Mouse (Mus musculus) embryonic facial prominence, embryonic 11.5 days (tissue): Measurements from ENCODE around the gene Txndc9. TPM values are rescaled to one million over a fixed set of nuclear protein-coding genes. Genes with fewer than 3 reads are reported as not detected.

Experiments used
- ATAC-seq: fragments of 200-750 bp; cut with Nextera tagmentation; replicated peaks from 2 replicates; pipeline ENCODE4 v1.8.0; 2017; ENCODE audit warnings: low read depth; ENCODE audit not compliant: insufficient number of reproducible peaks, low FRiP score, low TSS enrichment
- DNase-seq: peaks from one replicate; pipeline ENCODE4 v3.0.0-alpha.2; 2015; ENCODE audit warnings: low spot score
- H3K27ac ChIP-seq: fragments of 300-500 bp; sonication (generic); replicated peaks from 2 replicates; pipeline ENCODE4 v1.5.1; 2014; ENCODE audit warnings: mild to moderate bottlenecking, low read depth, low read length, control low read depth
- H3K27me3 ChIP-seq: fragments of 300-500 bp; sonication (generic); 2 replicates; pipeline ENCODE4 v1.6.1; 2014; ENCODE audit warnings: mild to moderate bottlenecking, low read length, moderate library complexity, mixed read lengths; ENCODE audit not compliant: control insufficient read depth, insufficient read depth
- H3K36me3 ChIP-seq: fragments of 300-500 bp; sonication (generic); replicated peaks from 2 replicates; pipeline ENCODE4 v1.6.1; 2014; ENCODE audit warnings: low read depth, mild to moderate bottlenecking, low read length, moderate library complexity, mixed read lengths; ENCODE audit not compliant: control insufficient read depth, insufficient read depth
- H3K4me1 ChIP-seq: fragments of 300-500 bp; sonication (generic); 2 replicates; pipeline ENCODE4 v1.6.1; 2014; ENCODE audit warnings: low read length, mixed read lengths; ENCODE audit not compliant: control insufficient read depth, insufficient read depth
- H3K4me2 ChIP-seq: fragments of 300-500 bp; sonication (generic); 2 replicates; pipeline ENCODE4 v1.6.1; 2014; ENCODE audit warnings: low read depth, mild to moderate bottlenecking, control low read depth, low read length, moderate library complexity
- H3K4me3 ChIP-seq: fragments of 300-500 bp; sonication (generic); 2 replicates; pipeline ENCODE4 v1.5.1; 2014; ENCODE audit warnings: low read depth, low read length, control low read depth
- H3K9ac ChIP-seq: fragments of 300-500 bp; sonication (generic); replicated peaks from 2 replicates; pipeline ENCODE4 v1.6.1; 2014; ENCODE audit warnings: mild to moderate bottlenecking, control low read depth, low read length
- H3K9me3 ChIP-seq: fragments of 300-500 bp; sonication (generic); replicated peaks from 2 replicates; pipeline ENCODE4 v1.6.1; 2016; ENCODE audit warnings: mild to moderate bottlenecking, low read length, inconsistent platforms, mixed read lengths; ENCODE audit not compliant: control insufficient read depth
- WGBS: fragments of 180-500 bp; shearing (Covaris S2); extraction: QIAGEN DNeasy Blood & Tissue Kit; methylation state at CpG from one replicate; pipeline ENCODE4 v1.1.7; 2014; 5-methylcytosine and 5-hydroxymethylcytosine counted together
- polyA plus RNA-seq: library from polyadenylated mRNA; unstranded; fragments of >200 nt; fragmentation: Nextera tagmentation; extraction: Ambion mirVana; gene quantifications from 2 replicates; pipeline ENCODE4 v1.2.1, GENCODE M21; 2014

Gene Txndc9
- polyA plus RNA-seq, 1 experiment from 2014 or later: 177 TPM

DNA sequence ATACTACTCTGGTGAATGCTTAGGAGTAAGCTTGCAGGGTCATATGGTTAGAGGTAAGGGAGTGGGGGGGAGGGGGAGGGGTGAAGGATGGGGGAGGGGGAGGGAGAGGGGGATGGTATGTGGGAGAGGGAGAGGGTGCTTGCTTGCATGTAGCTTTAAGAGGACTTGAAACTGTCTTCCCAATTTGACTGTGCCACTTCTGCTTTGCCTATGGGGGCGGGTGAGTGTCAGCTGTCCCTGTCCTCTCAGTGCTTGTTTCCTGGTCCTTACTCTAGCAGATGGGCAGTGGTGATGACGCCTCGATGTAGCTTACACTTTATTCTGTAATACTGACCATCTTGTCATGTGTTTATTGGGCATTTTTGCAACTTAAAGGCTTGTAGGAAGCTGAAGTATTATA lies 14.4 kb upstream of the Txndc9 start:
- H3K4me3 ChIP-seq: no peak overlapping the region

DNA sequence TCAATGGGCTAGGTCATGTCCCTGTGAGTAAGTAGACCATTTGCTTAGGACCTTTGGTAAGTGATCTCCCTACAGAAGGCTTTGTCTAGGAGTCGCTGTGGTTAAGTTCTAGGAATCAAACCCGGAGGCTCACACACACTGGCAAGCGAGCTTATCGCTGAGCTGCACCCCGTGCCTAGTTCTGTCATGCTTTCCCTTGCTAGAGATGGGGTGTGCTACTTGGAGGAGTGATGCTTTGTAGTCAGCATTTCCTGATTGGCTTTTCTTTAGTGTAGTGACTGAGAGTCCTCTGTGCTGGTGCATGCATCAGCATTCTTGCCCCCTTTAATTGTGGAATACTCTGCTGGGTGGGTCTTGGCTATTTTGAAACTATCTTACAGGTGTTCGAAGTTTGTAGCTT lies 14.0 kb upstream of the Txndc9 start:
- Histone ChIP-seq H3K9me3 (no peaks in the 10 kb centered on the region), H3K27ac (no peak overlapping the region), H3K4me3 (no peak overlapping the region), H3K4me1 (no peaks in the 10 kb centered on the region), H3K9ac (no peak overlapping the region), H3K27me3 (no peaks in the 10 kb centered on the region), H3K36me3 (no peaks in the 10 kb centered on the region), H3K4me2 (no peak overlapping the region)
- 85% methylated on average over 6 of the region's 6 CpGs for WGBS
- no peak for DNase-seq
- no peak for ATAC-seq

More for the DNA sequence above, 14.4 kb upstream of the Txndc9 start:
- no peaks in the 10 kb centered on the region for H3K36me3 ChIP-seq
- H3K27me3 ChIP-seq: no peaks in the 10 kb centered on the region
- H3K9me3 ChIP-seq: no peaks in the 10 kb centered on the region
- H3K9ac ChIP-seq: no peak overlapping the region
- H3K4me2 ChIP-seq: no peak overlapping the region
- WGBS: 88% methylated on average over 3 of the region's 3 CpGs
- no peak overlapping the region for H3K27ac ChIP-seq
- DNase-seq: no peak
- no peak for ATAC-seq
- H3K4me1 ChIP-seq: no peaks in the 10 kb centered on the region

DNA sequence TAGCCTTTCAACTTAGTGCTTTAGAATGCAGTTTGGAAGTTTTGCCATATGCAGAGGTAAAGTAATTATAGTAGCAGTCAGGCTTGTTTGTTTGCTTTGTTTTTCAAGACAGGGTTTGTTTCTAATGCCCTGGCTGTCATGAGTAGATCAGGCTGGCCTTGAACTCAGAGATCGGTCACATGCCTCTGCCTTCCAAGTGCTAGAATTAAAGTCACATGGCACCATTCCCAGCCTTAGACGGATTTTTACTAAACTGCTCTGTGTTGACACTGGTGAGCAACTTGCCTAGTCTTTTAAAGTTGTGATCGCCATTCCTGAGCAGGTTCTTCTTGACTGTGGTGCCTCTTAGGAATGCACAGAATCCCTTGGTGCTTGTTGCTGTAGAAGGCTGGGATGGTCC lies 9.0 kb upstream of the Txndc9 start:
- Histone ChIP-seq H3K4me3 (no peak overlapping the region), H3K9ac (no peak overlapping the region), H3K27me3 (no peaks in the 10 kb centered on the region), H3K36me3 (no peaks in the 10 kb centered on the region), H3K4me2 (no peak overlapping the region), H3K27ac (no peak overlapping the region), H3K4me1 (no peaks in the 10 kb centered on the region), H3K9me3 (no peaks in the 10 kb centered on the region)
- no peak for ATAC-seq
- WGBS: 76% methylated on average over 3 of the region's 3 CpGs
- no peak for DNase-seq

DNA sequence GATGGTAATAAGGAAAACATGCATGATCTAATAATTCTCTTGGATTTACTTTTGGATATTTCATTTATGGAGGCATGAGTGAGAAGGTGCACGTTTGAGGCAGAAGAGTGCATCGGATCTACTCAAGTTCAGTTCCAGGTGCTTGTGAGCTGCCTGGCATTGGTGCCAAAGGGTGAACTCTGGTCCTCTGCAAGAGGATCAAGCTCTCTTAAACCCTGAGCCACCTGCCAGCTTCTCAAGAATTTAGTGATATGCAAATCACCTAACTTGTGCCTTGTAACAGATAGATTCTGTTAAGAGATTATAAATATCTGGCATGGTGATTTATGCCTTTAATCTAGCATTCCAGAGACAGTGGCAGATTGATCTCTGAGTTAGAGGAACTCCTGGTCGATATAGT lies 5.4 kb upstream of the Txndc9 start:
- Histone ChIP-seq H3K4me2 (no peak overlapping the region), H3K27ac (no peak overlapping the region), H3K4me3 (no peak overlapping the region), H3K36me3 (no peaks in the 10 kb centered on the region), H3K9ac (no peak overlapping the region), H3K27me3 (no peaks in the 10 kb centered on the region), H3K9me3 (no peaks in the 10 kb centered on the region), H3K4me1 (no peaks in the 10 kb centered on the region)
- DNase-seq: no peak
- no peak for ATAC-seq
- WGBS: 87% methylated on average over 3 of the region's 3 CpGs

DNA sequence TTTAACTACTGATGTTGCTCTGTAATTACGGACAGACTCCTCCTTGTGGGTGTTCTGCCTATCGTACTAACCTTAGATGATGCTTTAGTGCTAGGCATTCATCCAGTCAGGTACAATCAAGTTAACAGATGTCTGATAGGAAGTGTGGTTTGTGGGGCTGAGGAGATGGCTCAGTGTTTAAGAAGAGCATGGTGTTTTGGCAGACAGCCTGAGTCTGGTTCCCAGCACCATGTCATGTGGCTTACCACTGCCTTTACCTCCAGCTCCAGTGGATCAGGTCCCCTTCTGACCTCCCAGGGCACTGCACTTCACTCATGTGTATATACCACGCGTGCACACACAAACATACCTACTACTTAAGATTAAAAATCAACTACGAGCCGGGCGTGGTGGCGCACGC lies 4.3 kb upstream of the Txndc9 start:
- Histone ChIP-seq H3K4me2 (no peak overlapping the region), H3K4me1 (no peaks in the 10 kb centered on the region), H3K9ac (no peak overlapping the region), H3K36me3 (no peaks in the 10 kb centered on the region), H3K9me3 (no peaks in the 10 kb centered on the region), H3K27ac (no peak overlapping the region), H3K27me3 (no peaks in the 10 kb centered on the region), H3K4me3 (no peak overlapping the region)
- 94% methylated on average over 9 of the region's 9 CpGs for WGBS
- ATAC-seq (no peak), DNase-seq (no peak)

DNA sequence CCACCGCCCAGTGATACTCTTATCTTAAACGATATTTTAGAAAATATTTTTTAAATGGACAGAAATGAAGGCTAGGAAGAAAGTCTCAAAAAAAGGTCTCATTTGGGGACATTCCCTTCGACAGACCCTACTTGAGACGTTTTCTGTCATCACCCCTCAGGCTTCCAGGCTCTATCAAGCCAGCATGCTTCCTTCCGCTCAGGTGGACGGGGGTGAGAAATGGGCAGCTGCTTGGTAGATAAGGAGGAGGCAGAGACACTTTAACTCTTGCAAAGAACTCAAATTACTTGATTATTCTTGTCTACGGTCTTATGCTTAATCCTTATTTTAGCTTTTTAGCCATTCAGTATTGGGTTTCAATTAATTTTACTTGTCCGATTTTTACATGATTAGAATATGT lies 3.2 kb upstream of the Txndc9 start:
- WGBS: 91% methylated on average over 8 of the region's 8 CpGs
- Histone ChIP-seq H3K27ac (no peak overlapping the region), H3K4me1 (no peaks in the 10 kb centered on the region), H3K27me3 (no peaks in the 10 kb centered on the region), H3K4me2 (no peak overlapping the region), H3K36me3 (no peaks in the 10 kb centered on the region), H3K9me3 (no peaks in the 10 kb centered on the region), H3K4me3 (no peak overlapping the region), H3K9ac (no peak overlapping the region)
- ATAC-seq (no peak), DNase-seq (no peak)

DNA sequence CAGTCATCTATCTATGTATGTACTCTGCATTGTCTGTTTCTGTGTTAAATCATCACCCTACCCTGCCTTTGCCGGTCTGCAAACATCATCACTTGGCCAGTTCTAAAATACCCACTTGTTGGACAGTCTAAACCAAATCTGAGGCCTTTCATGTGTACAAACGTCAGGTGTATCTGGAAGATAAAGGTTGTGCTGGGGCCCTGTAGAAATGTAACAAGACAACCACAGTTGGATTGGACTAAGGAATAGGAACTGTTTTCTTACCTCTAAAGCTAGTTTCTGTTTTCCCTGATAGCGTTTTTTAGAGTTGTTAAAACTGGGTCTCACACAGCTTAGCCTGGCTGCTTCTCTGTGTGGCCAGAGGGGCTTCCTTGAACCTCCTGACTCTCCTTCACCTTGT lies 1.9 kb upstream of the Txndc9 start:
- WGBS: 71% methylated on average over 3 of the region's 3 CpGs
- H3K9me3 ChIP-seq: no peaks in the 10 kb centered on the region

GRCm38 (mm10) chr1:37998371-37999199 lies 892 bp upstream of the Txndc9 start:
- peak overlapping the region; percentile 84 for H3K4me3 ChIP-seq
- H3K4me1 ChIP-seq: no peaks in the 10 kb centered on the region
- peaks cover 3% of the 10 kb centered on the region; the same call in 1 of the 2 replicates for H3K36me3 ChIP-seq
- ATAC-seq (peak; percentile 22), DNase-seq (peak; percentile 23)
- H3K9me3 ChIP-seq: no peaks in the 10 kb centered on the region
- peak overlapping the region; percentile 87 for H3K9ac ChIP-seq
- H3K4me2 ChIP-seq: peak overlapping the region; percentile 63
- H3K27me3 ChIP-seq: no peaks in the 10 kb centered on the region
- H3K27ac ChIP-seq: peak overlapping the region; percentile 61
- 5% methylated on average over 37 of the region's 47 CpGs for WGBS

More for the DNA sequence above, 1.9 kb upstream of the Txndc9 start:
- Histone ChIP-seq H3K27ac (no peak overlapping the region), H3K4me3 (no peak overlapping the region), H3K9ac (no peak overlapping the region), H3K36me3 (peaks cover 3% of the 10 kb centered on the region; the same call in 1 of the 2 replicates), H3K4me2 (no peak overlapping the region), H3K27me3 (no peaks in the 10 kb centered on the region), H3K4me1 (no peaks in the 10 kb centered on the region)
- no peak for DNase-seq
- no peak for ATAC-seq
